Mouse (Mus musculus) embryo, embryonic 10 days (tissue): ENCODE results near the gene Nrxn3.

Experiments used
- DNase-seq: peaks from one replicate; pipeline ENCODE4 v3.0.0-alpha.2; 2015; ENCODE audit warnings: low spot score

Nrxn3 gene

GRCm38 (mm10) chr12:90337496-90338228, 1615.0 kb downstream of the Nrxn3 start:
- no peak for DNase-seq

GRCm38 (mm10) chr12:90338229-90338557, 1615.5 kb downstream of the Nrxn3 start:
- no peak for DNase-seq
